Mouse (Mus musculus) layer of hippocampus, adult 2 months (tissue): Measurements from ENCODE around the gene Dnhd1. TPM values are rescaled to one million over a fixed set of nuclear protein-coding genes. Genes with fewer than 3 reads are reported as not detected.
"Not testable (repeated sequence)": the region's sequence is repeated elsewhere in the genome, so short reads cannot be mapped to it uniquely, and the experiment has no call there.

Source experiments
- DNase-seq, 2 experiments: peaks; one replicate each; pipeline ENCODE4 v3.0.0; 2022; ENCODE audit warnings: low spot score in 2 of 2
- H3K27ac ChIP-seq: fragments of 200-600 bp; 2 replicates; pipeline ENCODE4 v1.8.1; 2022
- H3K4me3 ChIP-seq: fragments of 200-600 bp; 2 replicates; pipeline ENCODE4 v1.8.1; 2022; ENCODE audit warnings: mild to moderate bottlenecking
- CTCF ChIP-seq: fragments of 200-600 bp; conservative IDR thresholded peaks from 2 replicates; pipeline ENCODE4 v1.8.1; 2022; ENCODE audit warnings: antibody characterized with exemption, mild to moderate bottlenecking, moderate library complexity
- total RNA-seq, 2 experiments: library from RNA; stranded (reverse); gene quantifications; 2 replicates each; pipeline ENCODE4 v1.2.3; 2021

The Dnhd1 gene
- total RNA-seq, 2 experiments from 2014 or later, result 6.9 to 8.5 TPM

- Histone ChIP-seq H3K27ac (no peak overlapping the region), H3K4me3 (no peak overlapping the region)
- TF ChIP-seq CTCF, result no peak
- DNase-seq, result peak; percentile 22 to 61
These were observed 52.6 kb downstream of the Dnhd1 start for GRCm38 (mm10) chr7:105703184-105703583.

GRCm38 (mm10) chr7:105703816-105704215 lies 53.2 kb downstream of the Dnhd1 start:
- Histone ChIP-seq H3K27ac (no peak overlapping the region), H3K4me3 (no peak overlapping the region)
- no peak for DNase-seq
- TF ChIP-seq CTCF, result no peak

GRCm38 (mm10) chr7:105708733-105709132 lies 58.1 kb downstream of the Dnhd1 start:
- H3K4me3 ChIP-seq, result no peak overlapping the region
- TF ChIP-seq CTCF, result no peak
- DNase-seq, result no peak
- H3K27ac ChIP-seq, result no peak overlapping the region

GRCm38 (mm10) chr7:105715366-105715765 lies 64.7 kb downstream of the Dnhd1 start:
- DNase-seq, result no peak
- no peak overlapping the region for H3K4me3 ChIP-seq
- H3K27ac ChIP-seq, result no peak overlapping the region
- TF ChIP-seq CTCF, result peak; percentile 56

- DNase-seq, result no peak
- no peak overlapping the region for H3K27ac ChIP-seq
- no peak overlapping the region for H3K4me3 ChIP-seq
- TF ChIP-seq CTCF, result no peak
These were observed 71.3 kb downstream of the Dnhd1 start for GRCm38 (mm10) chr7:105721916-105722315.

GRCm38 (mm10) chr7:105726144-105726979 lies 75.7 kb downstream of the Dnhd1 start:
- TF ChIP-seq CTCF, result peak; percentile 94

GRCm38 (mm10) chr7:105726980-105727325 lies 76.3 kb downstream of the Dnhd1 start:
- H3K27ac ChIP-seq, result peak overlapping the region; percentile 63
- DNase-seq, result no peak
- TF ChIP-seq CTCF, result no peak

More at GRCm38 (mm10) chr7:105726144-105726979, 75.7 kb downstream of the Dnhd1 start:
- DNase-seq, result peak; percentile 70 to 71
- Histone ChIP-seq H3K27ac (peak overlapping the region; percentile 63), H3K4me3 (no peak overlapping the region)

GRCm38 (mm10) chr7:105728701-105729428 lies 78.2 kb downstream of the Dnhd1 start:
- no peak for TF ChIP-seq CTCF
- peak in 1 of 2 experiments; percentile 46 for DNase-seq

More at GRCm38 (mm10) chr7:105726980-105727325, 76.3 kb downstream of the Dnhd1 start:
- H3K4me3 ChIP-seq, result no peak overlapping the region

GRCm38 (mm10) chr7:105733836-105734235 lies 83.2 kb downstream of the Dnhd1 start:
- no peak for DNase-seq
- TF ChIP-seq CTCF, result no peak

More at GRCm38 (mm10) chr7:105728701-105729428, 78.2 kb downstream of the Dnhd1 start:
- Histone ChIP-seq H3K4me3 (no peak overlapping the region), H3K27ac (peak overlapping the region; percentile 87)

GRCm38 (mm10) chr7:105734826-105735225 lies 84.2 kb downstream of the Dnhd1 start:
- TF ChIP-seq CTCF, result no peak
- Histone ChIP-seq H3K27ac (no peak overlapping the region), H3K4me3 (no peak overlapping the region)
- no peak for DNase-seq

More at GRCm38 (mm10) chr7:105733836-105734235, 83.2 kb downstream of the Dnhd1 start:
- no peak overlapping the region for H3K4me3 ChIP-seq
- no peak overlapping the region for H3K27ac ChIP-seq

GRCm38 (mm10) chr7:105735464-105735863 lies 84.8 kb downstream of the Dnhd1 start:
- H3K27ac ChIP-seq, result peak overlapping the region; percentile 96
- H3K4me3 ChIP-seq, result peak overlapping the region; percentile 96
- not testable (repeated sequence) for DNase-seq

- peak; percentile 91 to 93 for DNase-seq
- Histone ChIP-seq H3K4me3 (peak within 1 kb of the TSS; percentile 96), H3K27ac (peak within 1 kb of the TSS; percentile 96)
- 0 out of 2 replicates have a peak, but pooled peaks have one; percentile 6 for TF ChIP-seq CTCF
These were observed 85.8 kb downstream of the Dnhd1 start, which contains the start of gene Ilk for GRCm38 (mm10) chr7:105736264-105736901. Ilk (plus strand) TSS chr7:105736592.
